Mouse (Mus musculus) megakaryocyte, embryonic 14.5 days (primary cell): Measurements from ENCODE around the gene Osbpl3.

ENCODE experiments used
- FLI1 ChIP-seq: IDR thresholded peaks from 2 replicates; pipeline ENCODE4 v1.6.1; 2012; ENCODE audit warnings: low read length, inconsistent platforms, mixed read lengths
- GATA1 ChIP-seq: IDR thresholded peaks from 3 replicates; pipeline ENCODE4 v1.6.1; 2012; ENCODE audit warnings: mixed read lengths, low read length, inconsistent platforms, borderline replicate concordance

GRCm38 (mm10) chr6:50505531-50505930, 49.5 kb upstream of the Osbpl3 start:
- TF ChIP-seq FLI1 (no peak), GATA1 (no peak)
